Mouse (Mus musculus): ENCODE data around the gene Qars. TPM values are rescaled to one million over a fixed set of nuclear protein-coding genes. Genes with fewer than 3 reads are reported as not detected.

The Qars gene
- total RNA-seq, 2 experiments from 2014 or later = 93.1 to 96.0 TPM

GRCm38 (mm10) chr9:108523341-108523740 lies 15.8 kb downstream of the Qars start:
- DNase-seq (ENCODE audit: low spot score in 2 of 2) = no peak

- no peak for DNase-seq (ENCODE audit: low spot score in 2 of 2)
Measured at GRCm38 (mm10) chr9:108525400-108525799, 17.9 kb downstream of the Qars start.

- no peak for DNase-seq (ENCODE audit: low spot score in 2 of 2)
Measured at GRCm38 (mm10) chr9:108530954-108531353, 23.4 kb downstream of the Qars start.

GRCm38 (mm10) chr9:108531496-108531895 lies 24.0 kb downstream of the Qars start:
- DNase-seq (ENCODE audit: low spot score in 2 of 2) = no peak

- no peak for DNase-seq (ENCODE audit: low spot score in 2 of 2)
Measured at GRCm38 (mm10) chr9:108540846-108541245, 33.3 kb downstream of the Qars start.

GRCm38 (mm10) chr9:108545986-108546385 lies 38.5 kb downstream of the Qars start:
- DNase-seq (ENCODE audit: low spot score in 2 of 2) = no peak

GRCm38 (mm10) chr9:108546875-108547274 lies 39.4 kb downstream of the Qars start:
- no peak for DNase-seq (ENCODE audit: low spot score in 2 of 2)

GRCm38 (mm10) chr9:108559169-108559568 lies 51.7 kb downstream of the Qars start:
- DNase-seq (ENCODE audit: low spot score in 2 of 2) = no peak

GRCm38 (mm10) chr9:108560227-108560841 lies 52.8 kb downstream of the Qars start, which contains the start of gene Impdh2:
Gene Impdh2, plus strand, starts transcription at chr9:108560286.
- peak; percentile 82 to 92 for DNase-seq (ENCODE audit: low spot score in 2 of 2)

- no peak for DNase-seq (ENCODE audit: low spot score in 2 of 2)
Measured at GRCm38 (mm10) chr9:108563671-108564070, 56.2 kb downstream of the Qars start.

- no peak for DNase-seq (ENCODE audit: low spot score in 2 of 2)
Measured at GRCm38 (mm10) chr9:108564131-108564530, 56.6 kb downstream of the Qars start.

Other genes with a start within 250 kb of the Qars start
- 100 to 1,000 TPM; 400 to 402 TPM for gene Dag1, start 243.7 kb upstream of the Qars start, total RNA-seq (2021)
- 10 to 100 TPM; 15.9 to 16.7 TPM for gene Nicn1, start 217.3 kb upstream of the Qars start, total RNA-seq (2021)
- gene Amt, start 210.9 kb upstream of the Qars start, total RNA-seq (2021) = 1 to 10 TPM; 2.4 to 3.1 TPM
- 100 to 1,000 TPM; 272 TPM for gene Rhoa, start 201.6 kb upstream of the Qars start, total RNA-seq (2021)
- 10 to 100 TPM; 24.7 to 33.9 TPM for gene Tcta, start 201.5 kb upstream of the Qars start, total RNA-seq (2021)
- 100 to 1,000 TPM in 1 of 2 experiments, 10 to 100 TPM in 1; 91.8 to 108 TPM for gene Gpx1, start 168.8 kb upstream of the Qars start, total RNA-seq (2021)
- 10 to 100 TPM; 77.2 to 93.2 TPM for gene Usp4, start 159.9 kb upstream of the Qars start, total RNA-seq (2021)
- gene 1700102P08Rik, start 114.9 kb upstream of the Qars start, total RNA-seq (2021) = 1 to 10 TPM in 1 of 2 experiments, under 1 TPM in 1; 0.57 to 1.2 TPM
- gene Ccdc36, start 79.2 kb upstream of the Qars start, total RNA-seq (2021) = under 1 TPM; 0.21 to 0.25 TPM
- gene BC048562, start 71.2 kb upstream of the Qars start, total RNA-seq (2021) = not detected
- gene Ccdc71, start 47.2 kb upstream of the Qars start, total RNA-seq (2021) = 10 to 100 TPM; 27.0 to 31.3 TPM
- 10 to 100 TPM; 13.4 to 15.3 TPM for gene Klhdc8b, start 46.1 kb upstream of the Qars start, total RNA-seq (2021)
- 100 to 1,000 TPM; 180 to 191 TPM for gene Lamb2, start 28.0 kb upstream of the Qars start, total RNA-seq (2021)
- 100 to 1,000 TPM; 107 to 126 TPM for gene Usp19, start 17.1 kb upstream of the Qars start, total RNA-seq (2021)
- gene Qrich1, start 9.1 kb downstream of the Qars start, total RNA-seq (2021) = 100 to 1,000 TPM; 109 to 123 TPM
- 10 to 100 TPM; 78.6 to 92.9 TPM for gene Impdh2, start 52.6 kb downstream of the Qars start, total RNA-seq (2021)
- gene Ndufaf3, start 59.7 kb downstream of the Qars start, total RNA-seq (2021) = 10 to 100 TPM; 39.6 to 46.7 TPM
- gene Dalrd3, start 62.2 kb downstream of the Qars start, total RNA-seq (2021) = 10 to 100 TPM; 11.5 to 14.6 TPM
- 10 to 100 TPM; 27.7 to 32.2 TPM for gene Wdr6, start 71.0 kb downstream of the Qars start, total RNA-seq (2021)
- 1 to 10 TPM; 5.0 to 5.5 TPM for gene P4htm, start 90.0 kb downstream of the Qars start, total RNA-seq (2021)
- 10 to 100 TPM; 58.2 to 68.8 TPM for gene Arih2, start 141.7 kb downstream of the Qars start, total RNA-seq (2021)
- gene Slc25a20, start 154.4 kb downstream of the Qars start, total RNA-seq (2021) = 10 to 100 TPM; 68.4 to 75.8 TPM
- 100 to 1,000 TPM; 103 to 104 TPM for gene Prkar2a, start 181.6 kb downstream of the Qars start, total RNA-seq (2021)

All from gastrocnemius, postnatal 4 days (tissue).